Mouse (Mus musculus) ovary, postnatal 36 days (tissue): ENCODE measurements around the gene Crygs.

Experiments used
- DNase-seq: peaks from one replicate; pipeline ENCODE4 v3.0.0; 2022; ENCODE audit warnings: low spot score, mixed read lengths

Gene Crygs

GRCm38 (mm10) chr16:22811477-22811876 is at the start of gene Crygs:
Gene Crygs, minus strand, starts transcription at chr16:22811577.
- DNase-seq, result no peak

GRCm38 (mm10) chr16:22857431-22858113 is 46.2 kb upstream of the Crygs start, which contains the start of the genes Tbccd1 and Dnajb11:
Gene Tbccd1, minus strand, starts transcription at chr16:22857669.
Gene Dnajb11, plus strand, starts transcription at chr16:22857845.
- peak; percentile 97 for DNase-seq

- no peak for DNase-seq
Observed at GRCm38 (mm10) chr16:22856773-22857172, 45.4 kb upstream of the Crygs start.

GRCm38 (mm10) chr16:22852709-22853108 is 41.3 kb upstream of the Crygs start:
- no peak for DNase-seq

GRCm38 (mm10) chr16:22848331-22848730 is 37.0 kb upstream of the Crygs start:
- DNase-seq, result no peak

GRCm38 (mm10) chr16:22847686-22848085 is 36.3 kb upstream of the Crygs start:
- no peak for DNase-seq

- no peak for DNase-seq
Observed at GRCm38 (mm10) chr16:22845481-22845880, 34.1 kb upstream of the Crygs start.

- DNase-seq, result no peak
Observed at GRCm38 (mm10) chr16:22844834-22845233, 33.5 kb upstream of the Crygs start.

- DNase-seq, result peak; percentile 81
Observed at GRCm38 (mm10) chr16:22844061-22844801, 32.9 kb upstream of the Crygs start.

GRCm38 (mm10) chr16:22842871-22843270 is 31.5 kb upstream of the Crygs start:
- no peak for DNase-seq

- DNase-seq, result no peak
Observed at GRCm38 (mm10) chr16:22839146-22839857, 27.9 kb upstream of the Crygs start.

- no peak for DNase-seq
Observed at GRCm38 (mm10) chr16:22832932-22833525, 21.7 kb upstream of the Crygs start.

GRCm38 (mm10) chr16:22820731-22821130 is 9.4 kb upstream of the Crygs start:
- no peak for DNase-seq

GRCm38 (mm10) chr16:22807468-22808070 is 3.8 kb downstream of the Crygs start:
- DNase-seq, result no peak

- DNase-seq, result no peak
Observed at GRCm38 (mm10) chr16:22802786-22803185, 8.6 kb downstream of the Crygs start.

- no peak for DNase-seq
Observed at GRCm38 (mm10) chr16:22800849-22801109, 10.6 kb downstream of the Crygs start.

- DNase-seq, result no peak
Observed at GRCm38 (mm10) chr16:22800026-22800848, 11.1 kb downstream of the Crygs start.

- DNase-seq, result no peak
Observed at GRCm38 (mm10) chr16:22798520-22798919, 12.9 kb downstream of the Crygs start.

- no peak for DNase-seq
Observed at GRCm38 (mm10) chr16:22797521-22797920, 13.9 kb downstream of the Crygs start.

- peak; percentile 17 for DNase-seq
Observed at GRCm38 (mm10) chr16:22795497-22795896, 15.9 kb downstream of the Crygs start.

GRCm38 (mm10) chr16:22791235-22791634 is 20.1 kb downstream of the Crygs start:
- DNase-seq, result no peak
